Mouse (Mus musculus) stomach, postnatal 0 days (tissue): Measurements from ENCODE around the gene Foxp1.

ENCODE experiments used
- CTCF ChIP-seq: IDR thresholded peaks from 2 replicates; pipeline ENCODE4 v1.5.1; 2016; ENCODE audit warnings: antibody characterized with exemption, low read depth, mild to moderate bottlenecking, moderate library complexity
- EP300 ChIP-seq: optimal IDR thresholded peaks from 2 replicates; pipeline ENCODE3; 2016; ENCODE audit warnings: antibody characterized with exemption

DNA sequence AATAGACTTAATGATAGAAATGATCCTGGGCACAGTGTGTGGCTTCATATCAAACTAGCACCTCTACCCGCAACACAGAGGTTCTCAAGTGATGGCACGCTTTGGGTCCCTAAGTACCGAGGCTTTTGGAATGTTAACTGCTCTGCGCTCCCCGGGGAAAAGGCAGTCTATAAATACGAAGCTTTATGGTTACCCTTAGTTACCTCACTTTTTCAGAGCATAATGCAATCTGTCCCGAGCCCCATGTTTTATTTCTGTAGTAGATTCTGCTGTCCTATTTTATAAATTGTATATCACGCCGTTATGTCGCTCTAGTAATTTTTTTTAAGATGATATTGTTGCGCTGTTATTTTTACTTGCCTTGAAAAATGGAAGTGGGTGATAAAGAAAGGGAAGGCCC lies 585.0 kb downstream of the Foxp1 start:
- TF ChIP-seq CTCF (no peak), EP300 (no peak)
